Mouse (Mus musculus) neural tube, embryonic 14.5 days (tissue): ENCODE measurements around the gene Ptrh1. TPM values are rescaled to one million over a fixed set of nuclear protein-coding genes. Genes with fewer than 3 reads are reported as not detected.

ENCODE experiments used
- ATAC-seq: fragments of 200-750 bp; cut with Nextera tagmentation; 2 replicates; pipeline ENCODE4 v1.8.0; 2017; ENCODE audit warnings: low read depth, mild to moderate bottlenecking, moderate TSS enrichment, moderate library complexity
- H3K27ac ChIP-seq: fragments of 300-500 bp; sonication (generic); 2 replicates; pipeline ENCODE4 v1.5.1; 2014; ENCODE audit warnings: low read depth, mild to moderate bottlenecking, control low read depth, low read length, moderate library complexity, mixed read lengths
- H3K27me3 ChIP-seq: fragments of 300-500 bp; sonication (generic); 2 replicates; pipeline ENCODE4 v1.6.1; 2014; ENCODE audit warnings: low read length; ENCODE audit not compliant: control insufficient read depth, insufficient read depth
- H3K36me3 ChIP-seq: fragments of 300-500 bp; sonication (generic); 2 replicates; pipeline ENCODE4 v1.6.1; 2014; ENCODE audit warnings: low read length, mixed read lengths; ENCODE audit not compliant: control insufficient read depth, insufficient read depth
- H3K4me1 ChIP-seq: fragments of 300-500 bp; sonication (generic); 2 replicates; pipeline ENCODE4 v1.6.1; 2014; ENCODE audit warnings: low read length; ENCODE audit not compliant: control insufficient read depth, insufficient read depth
- H3K4me2 ChIP-seq: fragments of 300-500 bp; sonication (generic); 2 replicates; pipeline ENCODE4 v1.6.1; 2014; ENCODE audit warnings: mild to moderate bottlenecking, low read depth, low read length, control low read depth
- H3K4me3 ChIP-seq: fragments of 300-500 bp; sonication (generic); 2 replicates; pipeline ENCODE4 v1.5.1; 2014; ENCODE audit warnings: low read depth, low read length, control low read depth, mixed read lengths
- H3K9ac ChIP-seq: fragments of 300-500 bp; sonication (generic); replicated peaks from 2 replicates; pipeline ENCODE4 v1.6.1; 2014; ENCODE audit warnings: low read depth, mild to moderate bottlenecking, control low read depth, low read length, mixed read lengths
- H3K9me3 ChIP-seq: fragments of 300-500 bp; sonication (generic); 2 replicates; pipeline ENCODE4 v1.6.1; 2016; ENCODE audit warnings: low read length; ENCODE audit not compliant: control insufficient read depth
- WGBS: fragments of 180-500 bp; shearing (Covaris S2); extraction: QIAGEN DNeasy Blood & Tissue Kit; methylation state at CpG from one replicate; pipeline ENCODE4 v1.1.7; 2014; 5-methylcytosine and 5-hydroxymethylcytosine counted together
- polyA plus RNA-seq: library from polyadenylated mRNA; unstranded; fragments of >200 nt; fragmentation: Nextera tagmentation; extraction: Ambion mirVana; gene quantifications from 2 replicates; pipeline ENCODE4 v1.2.1, GENCODE M21; 2014

Gene Ptrh1
- polyA plus RNA-seq, 1 experiment from 2014 or later = 4.8 TPM

GRCm38 (mm10) chr2:32778081-32778480 lies 2.5 kb downstream of the Ptrh1 start:
- no peak overlapping the region for H3K4me2 ChIP-seq
- no peak overlapping the region for H3K4me3 ChIP-seq
- H3K9me3 ChIP-seq = no peaks in the 10 kb centered on the region
- H3K9ac ChIP-seq = no peak overlapping the region
- ATAC-seq = no peak
- H3K4me1 ChIP-seq = peaks cover 12% of the 10 kb centered on the region
- no peaks in the 10 kb centered on the region for H3K36me3 ChIP-seq
- 91% methylated on average over 6 of the region's 6 CpGs for WGBS
- no peak overlapping the region for H3K27ac ChIP-seq
- H3K27me3 ChIP-seq = no peaks in the 10 kb centered on the region

- Histone ChIP-seq H3K4me3 (no peak overlapping the region), H3K27ac (no peak overlapping the region), H3K36me3 (no peaks in the 10 kb centered on the region), H3K9ac (no peak overlapping the region), H3K27me3 (no peaks in the 10 kb centered on the region), H3K4me2 (no peak overlapping the region), H3K9me3 (no peaks in the 10 kb centered on the region), H3K4me1 (peaks cover 12% of the 10 kb centered on the region)
- ATAC-seq = no peak
- WGBS = 17% methylated on average over 8 of the region's 8 CpGs
Measured at GRCm38 (mm10) chr2:32779131-32779530, 3.5 kb downstream of the Ptrh1 start.

GRCm38 (mm10) chr2:32779714-32780113 lies 4.1 kb downstream of the Ptrh1 start:
- H3K9ac ChIP-seq = no peak overlapping the region
- WGBS = 92% methylated on average over 6 of the region's 6 CpGs
- no peaks in the 10 kb centered on the region for H3K27me3 ChIP-seq
- H3K27ac ChIP-seq = no peak overlapping the region
- H3K9me3 ChIP-seq = no peaks in the 10 kb centered on the region
- H3K4me2 ChIP-seq = no peak overlapping the region
- peaks cover 12% of the 10 kb centered on the region for H3K4me1 ChIP-seq
- no peak overlapping the region for H3K4me3 ChIP-seq
- ATAC-seq = no peak
- H3K36me3 ChIP-seq = no peaks in the 10 kb centered on the region

GRCm38 (mm10) chr2:32781710-32782109 lies 6.1 kb downstream of the Ptrh1 start:
- Histone ChIP-seq H3K4me1 (no peaks in the 10 kb centered on the region), H3K4me3 (no peak overlapping the region), H3K4me2 (no peak overlapping the region), H3K27me3 (no peaks in the 10 kb centered on the region), H3K9ac (no peak overlapping the region), H3K36me3 (no peaks in the 10 kb centered on the region), H3K9me3 (no peaks in the 10 kb centered on the region), H3K27ac (no peak overlapping the region)
- no peak for ATAC-seq
- WGBS = 87% methylated on average over 6 of the region's 6 CpGs

- Histone ChIP-seq H3K9ac (no peak within 1 kb of the TSS), H3K36me3 (peaks cover 7% of the 10 kb centered on the region; the same call in 1 of the 2 replicates), H3K4me1 (no peaks in the 10 kb centered on the region), H3K4me2 (no peak within 1 kb of the TSS), H3K9me3 (no peaks in the 10 kb centered on the region), H3K4me3 (no peak within 1 kb of the TSS), H3K27me3 (no peaks in the 10 kb centered on the region), H3K27ac (no peak within 1 kb of the TSS)
- ATAC-seq = no peak
- 81% methylated on average over 4 of the region's 4 CpGs for WGBS
Measured at GRCm38 (mm10) chr2:32784048-32784681, 8.6 kb downstream of the Ptrh1 start, which contains the start of gene Cfap157. Gene Cfap157 (minus strand): TSS chr2:32784428.

- H3K9ac ChIP-seq = no peak overlapping the region
- H3K9me3 ChIP-seq = no peaks in the 10 kb centered on the region
- WGBS = 59% methylated on average over 6 of the region's 6 CpGs
- no peaks in the 10 kb centered on the region for H3K4me1 ChIP-seq
- no peak overlapping the region for H3K4me3 ChIP-seq
- H3K36me3 ChIP-seq = peaks cover 19% of the 10 kb centered on the region
- H3K4me2 ChIP-seq = no peak overlapping the region
- ATAC-seq = no peak
- no peak overlapping the region for H3K27ac ChIP-seq
- H3K27me3 ChIP-seq = no peaks in the 10 kb centered on the region
Measured at GRCm38 (mm10) chr2:32787176-32787575, 11.6 kb downstream of the Ptrh1 start.

- H3K4me2 ChIP-seq = no peak overlapping the region
- no peak overlapping the region for H3K4me3 ChIP-seq
- H3K9ac ChIP-seq = no peak overlapping the region
- H3K9me3 ChIP-seq = no peaks in the 10 kb centered on the region
- WGBS = 73% methylated on average over 2 of the region's 2 CpGs
- no peak overlapping the region for H3K27ac ChIP-seq
- no peaks in the 10 kb centered on the region for H3K27me3 ChIP-seq
- no peak for ATAC-seq
- peaks cover 19% of the 10 kb centered on the region for H3K36me3 ChIP-seq
- H3K4me1 ChIP-seq = no peaks in the 10 kb centered on the region
Measured at GRCm38 (mm10) chr2:32788581-32788980, 13.0 kb downstream of the Ptrh1 start.

GRCm38 (mm10) chr2:32791297-32791696 lies 15.7 kb downstream of the Ptrh1 start:
- 82% methylated on average over 6 of the region's 6 CpGs for WGBS
- no peaks in the 10 kb centered on the region for H3K9me3 ChIP-seq
- H3K4me2 ChIP-seq = no peak overlapping the region
- H3K36me3 ChIP-seq = peaks cover 42% of the 10 kb centered on the region
- no peak overlapping the region for H3K4me3 ChIP-seq
- H3K9ac ChIP-seq = no peak overlapping the region
- no peaks in the 10 kb centered on the region for H3K4me1 ChIP-seq
- no peak overlapping the region for H3K27ac ChIP-seq
- no peak for ATAC-seq
- no peaks in the 10 kb centered on the region for H3K27me3 ChIP-seq

- no peaks in the 10 kb centered on the region for H3K4me1 ChIP-seq
- ATAC-seq = no peak
Measured at GRCm38 (mm10) chr2:32795748-32796418, 20.3 kb downstream of the Ptrh1 start.

More at GRCm38 (mm10) chr2:32795748-32796418, 20.3 kb downstream of the Ptrh1 start:
- Histone ChIP-seq H3K4me2 (no peak overlapping the region), H3K27me3 (no peaks in the 10 kb centered on the region), H3K9ac (no peak overlapping the region), H3K9me3 (no peaks in the 10 kb centered on the region), H3K27ac (no peak overlapping the region), H3K36me3 (peaks cover 57% of the 10 kb centered on the region), H3K4me3 (no peak overlapping the region)
- 67% methylated on average over 13 of the region's 13 CpGs for WGBS
